Mouse (Mus musculus): ENCODE results near the gene Ror2. TPM values are rescaled to one million over a fixed set of nuclear protein-coding genes. Genes with fewer than 3 reads are reported as not detected.

Gene Ror2
- polyA plus RNA-seq (2012; rRNA removed; ENCODE audit: low replicate concordance), result 5.7 and 9.2 TPM in 2 replicates

DNA sequence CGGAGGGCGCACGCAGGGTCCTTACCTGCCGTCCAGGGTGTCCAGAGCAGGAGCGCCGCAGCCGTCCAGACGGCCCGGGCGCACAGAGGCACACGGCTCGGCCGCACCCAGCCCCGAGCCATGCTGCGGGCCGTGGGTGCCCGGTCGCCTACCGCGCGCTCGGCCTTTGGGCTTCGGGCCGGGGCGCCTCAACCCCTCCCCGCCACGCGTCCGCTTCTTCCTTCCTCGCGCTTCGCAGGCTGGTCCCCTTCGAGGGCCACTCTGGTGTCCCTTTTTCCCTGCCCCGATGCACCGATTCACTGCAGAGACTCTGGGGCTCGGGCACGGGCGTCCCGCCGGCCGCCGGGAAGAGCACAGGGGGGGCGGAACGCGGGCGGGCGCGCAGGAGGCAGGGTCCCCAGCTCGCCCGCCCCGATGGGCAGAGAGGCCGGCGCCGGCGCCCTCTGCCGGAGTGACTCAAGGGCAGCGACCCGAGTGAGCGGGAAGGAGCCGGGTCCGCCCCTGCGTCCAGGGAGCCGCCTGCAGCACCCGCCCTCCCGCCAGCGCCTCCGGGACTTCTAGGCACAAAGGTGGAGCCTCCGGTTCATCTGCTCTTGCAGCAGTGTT is at the start of gene Ror2:
Ror2 (minus strand) TSS at position 369 of the 606 bp plus-strand sequence.

Other genes starting within 250 kb of the Ror2 start
- 14.5 and 24.0 TPM in 2 replicates for gene Sptlc1, start 91.3 kb upstream of the Ror2 start, polyA plus RNA-seq (2012; rRNA removed; ENCODE audit: low replicate concordance)
- gene Msx2, start 186.9 kb upstream of the Ror2 start, polyA plus RNA-seq (2012; rRNA removed; ENCODE audit: low replicate concordance), result 8.1 and 16.9 TPM in 2 replicates